Mouse (Mus musculus): Measurements from ENCODE around the gene Zfp599.

Zfp599 gene

GRCm38 (mm10) chr9:22217858-22218493 lies 41.7 kb downstream of the Zfp599 start:
- no peak for DNase-seq

GRCm38 (mm10) chr9:22216705-22217104 lies 43.0 kb downstream of the Zfp599 start:
- DNase-seq, result no peak

- no peak for DNase-seq
Observed at GRCm38 (mm10) chr9:22214549-22214948, 45.1 kb downstream of the Zfp599 start.

- DNase-seq, result no peak
Observed at GRCm38 (mm10) chr9:22213785-22214194, 45.9 kb downstream of the Zfp599 start.

Measured in kidney, adult 8-10 months (tissue).